Mouse (Mus musculus) liver, embryonic 15.5 days (tissue): ENCODE measurements around the gene Shld2. TPM values are rescaled to one million over a fixed set of nuclear protein-coding genes. Genes with fewer than 3 reads are reported as not detected.
A peak's percentile ranks its signal among the peaks of the same experiment; 100 is the strongest.

Experiments
- ATAC-seq: fragments of 200-750 bp; cut with Nextera tagmentation; 2 replicates; pipeline ENCODE4 v1.8.0; 2017; ENCODE audit warnings: moderate number of reproducible peaks, mild to moderate bottlenecking, moderate library complexity; ENCODE audit not compliant: insufficient read depth
- H3K27ac ChIP-seq: fragments of 300-500 bp; sonication (generic); replicated peaks from 2 replicates; pipeline ENCODE4 v1.5.1; 2015; ENCODE audit warnings: mild to moderate bottlenecking, inconsistent platforms
- H3K27me3 ChIP-seq: fragments of 300-500 bp; sonication (generic); 2 replicates; pipeline ENCODE4 v1.6.1; 2015; ENCODE audit warnings: mild to moderate bottlenecking, inconsistent platforms
- H3K36me3 ChIP-seq: fragments of 300-500 bp; sonication (generic); replicated peaks from 2 replicates; pipeline ENCODE4 v1.6.1; 2015; ENCODE audit warnings: moderate library complexity, mild to moderate bottlenecking, inconsistent platforms
- H3K4me1 ChIP-seq: fragments of 300-500 bp; sonication (generic); replicated peaks from 2 replicates; pipeline ENCODE4 v1.6.1; 2015; ENCODE audit warnings: inconsistent platforms
- H3K4me2 ChIP-seq: fragments of 300-500 bp; sonication (generic); 2 replicates; pipeline ENCODE4 v1.6.1; 2015; ENCODE audit warnings: moderate library complexity, mild to moderate bottlenecking, inconsistent platforms
- H3K4me3 ChIP-seq: fragments of 300-500 bp; sonication (generic); replicated peaks from 2 replicates; pipeline ENCODE4 v1.5.1; 2015; ENCODE audit warnings: mild to moderate bottlenecking, inconsistent platforms
- H3K9ac ChIP-seq: fragments of 300-500 bp; sonication (generic); 2 replicates; pipeline ENCODE4 v1.6.1; 2015; ENCODE audit warnings: moderate library complexity, mild to moderate bottlenecking, inconsistent platforms
- H3K9me3 ChIP-seq: fragments of 300-500 bp; sonication (generic); replicated peaks from 2 replicates; pipeline ENCODE4 v1.6.1; 2016; ENCODE audit warnings: inconsistent platforms
- whole genome bisulfite sequencing: fragments of 180-500 bp; shearing (Covaris S2); methylation state at CpG from one replicate; pipeline ENCODE4 v1.1.7; 2015; ENCODE audit warnings: mixed read lengths; ENCODE audit not compliant: insufficient replicate concordance; 5-methylcytosine and 5-hydroxymethylcytosine counted together
- polyA plus RNA-seq: library from polyadenylated mRNA; unstranded; fragments of >200 nt; fragmentation: Nextera tagmentation; extraction: Ambion mirVana; gene quantifications from 2 replicates; pipeline ENCODE4 v1.2.1, GENCODE M21; 2015

Shld2 gene
- polyA plus RNA-seq, 1 experiment from 2014 or later: 8.4 TPM

GRCm38 (mm10) chr14:34220426-34220825 is 89.9 kb downstream of the Shld2 start:
- ATAC-seq: no peak
- peaks cover 28% of the 10 kb centered on the region for H3K27me3 ChIP-seq
- no peak overlapping the region for H3K4me3 ChIP-seq
- H3K36me3 ChIP-seq: no peaks in the 10 kb centered on the region
- 55% methylated on average over 5 of the region's 5 CpGs for WGBS
- no peak overlapping the region for H3K4me2 ChIP-seq
- no peak overlapping the region for H3K27ac ChIP-seq
- no peaks in the 10 kb centered on the region; the same call in 1 of the 2 replicates for H3K4me1 ChIP-seq
- H3K9me3 ChIP-seq: no peaks in the 10 kb centered on the region
- no peak overlapping the region for H3K9ac ChIP-seq

DNA sequence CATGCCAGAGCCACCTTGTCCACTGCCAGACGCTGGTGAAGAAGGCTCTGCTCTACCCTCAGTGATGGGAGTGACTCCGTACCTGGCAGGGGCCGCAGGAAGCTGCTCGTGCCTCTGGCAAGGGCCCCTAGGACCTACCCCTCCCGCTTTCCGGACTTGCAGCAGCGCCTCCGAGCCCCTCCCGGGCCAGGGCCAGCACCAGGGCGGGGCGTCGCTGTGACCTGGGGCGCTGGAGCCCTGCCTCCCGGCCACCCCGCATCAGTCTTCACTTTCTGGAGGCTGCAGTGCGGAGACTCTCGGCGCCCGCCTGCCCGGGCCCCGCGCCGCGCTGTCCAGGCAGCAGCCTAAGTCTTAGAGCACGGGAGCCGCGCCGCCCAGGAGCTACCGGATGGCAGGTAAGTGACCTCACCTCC is 90.5 kb downstream of the Shld2 start:
- no peak for ATAC-seq
- H3K27ac ChIP-seq: no peak overlapping the region
- no peak overlapping the region for H3K9ac ChIP-seq
- WGBS: 8% methylated on average over 29 of the region's 29 CpGs
- H3K9me3 ChIP-seq: no peaks in the 10 kb centered on the region
- H3K4me2 ChIP-seq: peak overlapping the region; percentile 55
- peaks cover 28% of the 10 kb centered on the region for H3K27me3 ChIP-seq
- no peaks in the 10 kb centered on the region for H3K36me3 ChIP-seq
- H3K4me3 ChIP-seq: peak overlapping the region; percentile 33
- no peaks in the 10 kb centered on the region; the same call in 1 of the 2 replicates for H3K4me1 ChIP-seq

- H3K27me3 ChIP-seq: peaks cover 28% of the 10 kb centered on the region
- peak within 1 kb of the TSS; percentile 33 for H3K4me3 ChIP-seq
- no peaks in the 10 kb centered on the region for H3K9me3 ChIP-seq
- H3K36me3 ChIP-seq: no peaks in the 10 kb centered on the region
- H3K4me1 ChIP-seq: no peaks in the 10 kb centered on the region; the same call in 1 of the 2 replicates
- H3K4me2 ChIP-seq: peak within 1 kb of the TSS; percentile 55
- no peak within 1 kb of the TSS for H3K27ac ChIP-seq
- no peak for ATAC-seq
- no peak within 1 kb of the TSS for H3K9ac ChIP-seq
- WGBS: 45% methylated on average over 6 of the region's 6 CpGs
Measured at GRCm38 (mm10) chr14:34219295-34219694, 91.0 kb downstream of the Shld2 start, which contains the start of gene Syt15. TSS of gene Syt15 (plus strand) at chr14:34219595.

- ATAC-seq: no peak
- Histone ChIP-seq H3K27ac (no peak overlapping the region), H3K27me3 (peaks cover 21% of the 10 kb centered on the region), H3K4me2 (no peak overlapping the region), H3K4me3 (no peak overlapping the region), H3K36me3 (no peaks in the 10 kb centered on the region), H3K4me1 (no peaks in the 10 kb centered on the region; the same call in 1 of the 2 replicates), H3K9ac (no peak overlapping the region), H3K9me3 (no peaks in the 10 kb centered on the region)
- WGBS: 47% methylated on average over 6 of the region's 6 CpGs
Measured at GRCm38 (mm10) chr14:34215451-34216127, 94.7 kb downstream of the Shld2 start.

GRCm38 (mm10) chr14:34209942-34210341 is 100.4 kb downstream of the Shld2 start:
- WGBS: 59% methylated on average over 4 of the region's 4 CpGs
- H3K4me2 ChIP-seq: no peak overlapping the region
- no peak overlapping the region for H3K27ac ChIP-seq
- no peaks in the 10 kb centered on the region for H3K9me3 ChIP-seq
- no peaks in the 10 kb centered on the region for H3K27me3 ChIP-seq
- H3K36me3 ChIP-seq: no peaks in the 10 kb centered on the region
- no peak for ATAC-seq
- no peak overlapping the region for H3K4me3 ChIP-seq
- H3K9ac ChIP-seq: no peak overlapping the region
- H3K4me1 ChIP-seq: no peaks in the 10 kb centered on the region

- H3K4me3 ChIP-seq: no peak overlapping the region
- no peaks in the 10 kb centered on the region for H3K27me3 ChIP-seq
- no peak overlapping the region for H3K9ac ChIP-seq
- 48% methylated on average over 4 of the region's 4 CpGs for WGBS
- no peaks in the 10 kb centered on the region for H3K9me3 ChIP-seq
- no peak overlapping the region for H3K4me2 ChIP-seq
- no peaks in the 10 kb centered on the region for H3K36me3 ChIP-seq
- no peaks in the 10 kb centered on the region for H3K4me1 ChIP-seq
- no peak for ATAC-seq
- H3K27ac ChIP-seq: no peak overlapping the region
Measured at GRCm38 (mm10) chr14:34209080-34209479, 101.2 kb downstream of the Shld2 start.

GRCm38 (mm10) chr14:34208651-34209050 is 101.6 kb downstream of the Shld2 start:
- 44% methylated on average over 2 of the region's 2 CpGs for whole genome bisulfite sequencing
- Histone ChIP-seq H3K4me2 (no peak overlapping the region), H3K4me3 (no peak overlapping the region), H3K9me3 (no peaks in the 10 kb centered on the region), H3K27ac (no peak overlapping the region), H3K9ac (no peak overlapping the region), H3K27me3 (no peaks in the 10 kb centered on the region), H3K4me1 (no peaks in the 10 kb centered on the region), H3K36me3 (no peaks in the 10 kb centered on the region)
- ATAC-seq: no peak

GRCm38 (mm10) chr14:34207996-34208395 is 102.3 kb downstream of the Shld2 start:
- H3K4me1 ChIP-seq: no peaks in the 10 kb centered on the region
- WGBS: 56% methylated on average over 6 of the region's 6 CpGs

GRCm38 (mm10) chr14:34201231-34202035 is 108.9 kb downstream of the Shld2 start, which contains the start of gene Gprin2:
TSS of gene Gprin2 (minus strand) at chr14:34201653.
- H3K9ac ChIP-seq: peak within 1 kb of the TSS; percentile 11; the same call in 1 of the 2 replicates
- peak within 1 kb of the TSS; percentile 71 for H3K4me2 ChIP-seq
- ATAC-seq: peak; percentile 19; the same call in 1 of the 2 replicates
- peaks cover 42% of the 10 kb centered on the region for H3K27me3 ChIP-seq
- H3K4me1 ChIP-seq: no peaks in the 10 kb centered on the region
- WGBS: 5% methylated on average over 49 of the region's 52 CpGs
- peak within 1 kb of the TSS; percentile 53 for H3K4me3 ChIP-seq
- no peak within 1 kb of the TSS for H3K27ac ChIP-seq
- H3K9me3 ChIP-seq: no peaks in the 10 kb centered on the region
- H3K36me3 ChIP-seq: no peaks in the 10 kb centered on the region

More at GRCm38 (mm10) chr14:34207996-34208395, 102.3 kb downstream of the Shld2 start:
- H3K27me3 ChIP-seq: peaks cover 2% of the 10 kb centered on the region; the same call in 1 of the 2 replicates
- H3K27ac ChIP-seq: no peak overlapping the region
- H3K9me3 ChIP-seq: no peaks in the 10 kb centered on the region
- no peak for ATAC-seq
- no peak overlapping the region for H3K4me2 ChIP-seq
- no peak overlapping the region for H3K9ac ChIP-seq
- no peak overlapping the region for H3K4me3 ChIP-seq
- H3K36me3 ChIP-seq: no peaks in the 10 kb centered on the region

DNA sequence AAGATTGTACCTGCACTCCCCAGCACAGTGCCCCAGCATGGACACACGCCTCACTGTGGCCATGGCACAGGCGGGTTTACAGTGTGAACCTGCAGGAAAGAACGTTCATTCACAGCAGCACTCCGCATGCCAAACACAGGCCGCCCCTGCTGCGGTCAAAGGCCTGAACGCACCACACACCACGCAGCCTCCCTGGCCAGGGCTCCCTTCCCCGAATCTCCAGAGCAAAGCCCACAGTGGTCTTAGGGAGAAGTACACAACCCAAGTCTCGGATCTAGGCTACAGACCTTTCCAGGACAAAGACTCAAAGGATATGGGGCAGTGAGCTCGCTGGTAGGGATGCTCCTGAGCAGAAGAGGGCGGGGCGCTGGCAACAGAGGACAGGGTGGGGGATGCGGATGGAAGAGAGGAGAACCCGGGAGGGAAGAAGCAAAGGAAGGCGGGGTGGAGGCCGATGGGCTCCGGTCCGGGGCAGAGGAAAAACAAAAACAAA is 109.5 kb downstream of the Shld2 start:
- Histone ChIP-seq H3K4me1 (no peaks in the 10 kb centered on the region), H3K9ac (no peak overlapping the region), H3K4me2 (peak overlapping the region; percentile 71), H3K27ac (no peak overlapping the region), H3K36me3 (no peaks in the 10 kb centered on the region), H3K27me3 (peaks cover 42% of the 10 kb centered on the region), H3K9me3 (no peaks in the 10 kb centered on the region), H3K4me3 (peak overlapping the region; percentile 53)
- no peak; the same call in 1 of the 2 replicates for ATAC-seq
- WGBS: 10% methylated on average over 19 of the region's 19 CpGs

GRCm38 (mm10) chr14:34196706-34197105 is 113.6 kb downstream of the Shld2 start:
- Histone ChIP-seq H3K9ac (no peak overlapping the region), H3K36me3 (no peaks in the 10 kb centered on the region), H3K4me3 (no peak overlapping the region), H3K27ac (no peak overlapping the region), H3K9me3 (no peaks in the 10 kb centered on the region), H3K4me2 (no peak overlapping the region), H3K27me3 (peaks cover 27% of the 10 kb centered on the region), H3K4me1 (no peaks in the 10 kb centered on the region)
- 40% methylated on average over 4 of the region's 4 CpGs for WGBS
- ATAC-seq: no peak
